Mouse (Mus musculus) left cerebral cortex, postnatal 25 days (tissue): Measurements from ENCODE around the gene Naa80. TPM values are rescaled to one million over a fixed set of nuclear protein-coding genes. Genes with fewer than 3 reads are reported as not detected.

Experiments used
- DNase-seq, 2 experiments: peaks; one replicate each; pipeline ENCODE4 v3.0.0; 2022; ENCODE audit warnings: low spot score in 2 of 2, mixed read lengths in 1 of 2
- intact Hi-C: fragments of 180-260 bp; cut with DNase I; formaldehyde crosslinking; loops from one replicate; pipeline ENCODE4 v1.15.1; 2025
- total RNA-seq, 2 experiments: library from RNA; stranded (reverse); gene quantifications; 2 replicates each; pipeline ENCODE4 v1.2.3; 2021

Naa80 gene
- total RNA-seq, 2 experiments from 2014 or later: 10.8 to 11.3 TPM

DNA sequence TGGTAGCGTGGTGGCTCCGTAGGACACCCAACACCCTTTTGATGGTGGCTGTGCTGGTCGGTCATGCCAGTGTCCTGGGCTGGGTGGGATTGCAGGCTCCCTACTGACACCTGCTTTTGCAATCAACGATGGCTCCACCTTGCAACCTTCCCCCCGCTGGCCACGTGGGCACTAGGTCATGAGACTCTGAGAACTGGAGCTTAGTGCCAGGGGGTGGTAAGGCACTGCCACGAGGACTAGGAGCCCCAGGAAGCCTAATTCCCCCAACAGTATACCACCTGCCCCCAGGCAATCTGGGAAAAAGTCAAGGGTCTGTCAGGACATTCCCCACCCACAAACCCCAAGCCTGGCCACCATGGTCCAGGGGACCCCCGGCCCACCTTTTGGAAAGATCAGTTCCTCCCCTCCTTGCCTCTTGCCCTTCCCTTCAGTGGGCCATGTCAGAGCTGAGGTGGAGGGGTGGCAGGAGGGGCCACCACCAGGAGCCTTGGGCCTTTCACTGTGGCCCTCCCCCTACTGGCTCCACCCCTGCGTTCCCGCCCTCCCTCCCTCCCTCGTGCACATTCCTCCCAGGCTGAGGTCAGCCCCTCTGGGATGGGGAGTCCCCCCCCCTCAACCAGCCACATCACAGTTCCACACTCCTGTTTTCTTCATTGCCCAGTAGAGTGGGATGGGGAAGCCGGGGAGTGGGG, 30.2 kb downstream of the Naa80 start, which contains the start of gene Sema3b:
Gene Sema3b (minus strand): TSS at position 489 of the 692 bp plus-strand sequence.
- no peak for DNase-seq
- intact Hi-C loops: no loop called here

DNA sequence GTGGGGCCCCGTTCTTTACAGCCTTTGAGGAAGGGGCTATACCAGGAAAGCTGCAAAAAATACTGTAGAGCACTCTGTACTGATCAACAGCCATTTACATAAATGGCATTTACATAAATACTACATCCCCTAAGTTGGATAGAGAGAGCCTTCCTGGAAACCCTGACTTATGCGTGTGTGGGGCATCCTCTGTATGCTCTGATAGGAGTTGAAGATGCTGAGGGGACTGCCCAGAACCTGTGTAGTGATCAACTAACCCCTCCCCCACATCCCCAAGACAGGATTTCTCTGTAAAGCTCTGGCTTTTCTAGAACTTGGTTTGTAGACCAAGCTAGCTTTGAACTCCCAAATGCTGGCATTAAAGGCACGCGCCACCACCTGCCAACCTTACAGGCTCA, 30.7 kb downstream of the Naa80 start:
- no peak for DNase-seq
- intact Hi-C loops: no loop called here

DNA sequence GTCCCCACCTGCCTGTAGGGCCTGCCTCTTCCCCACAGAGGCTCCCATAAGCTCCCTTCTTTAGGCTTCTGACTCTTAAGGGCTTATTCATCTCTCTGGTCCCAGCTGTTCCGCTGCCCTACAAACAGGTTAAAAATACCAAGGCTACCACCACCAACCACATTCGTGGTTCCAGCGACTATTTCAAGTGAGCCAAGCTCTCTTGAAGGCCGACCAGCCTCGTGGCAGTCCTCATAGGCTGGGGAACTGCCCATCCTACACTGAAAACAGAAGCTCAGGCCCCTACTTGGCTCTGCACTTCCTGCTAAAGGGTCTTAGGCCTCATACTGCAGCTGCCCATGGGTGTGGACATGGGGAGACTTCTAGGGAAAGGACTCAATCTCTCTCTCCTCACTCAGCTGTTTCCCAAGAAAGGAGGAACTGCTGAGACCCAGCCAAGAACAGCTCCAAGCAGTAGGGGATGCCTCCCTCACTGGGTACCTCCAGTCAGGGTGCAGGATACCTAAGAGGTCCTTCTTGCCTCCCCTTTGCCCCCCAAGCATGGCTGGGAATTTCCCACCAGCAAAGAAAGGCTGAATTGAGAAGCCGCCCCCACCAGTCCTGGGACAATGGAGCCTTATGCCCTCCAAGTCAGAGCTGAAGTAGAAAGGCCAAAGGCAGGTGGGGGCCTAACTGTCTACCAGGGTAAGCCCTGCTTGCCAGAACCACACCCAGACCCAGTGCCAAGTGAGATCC, 32.9 kb downstream of the Naa80 start:
- peak in 1 of 2 experiments; percentile 78 for DNase-seq
- intact Hi-C loops: no loop called here

DNA sequence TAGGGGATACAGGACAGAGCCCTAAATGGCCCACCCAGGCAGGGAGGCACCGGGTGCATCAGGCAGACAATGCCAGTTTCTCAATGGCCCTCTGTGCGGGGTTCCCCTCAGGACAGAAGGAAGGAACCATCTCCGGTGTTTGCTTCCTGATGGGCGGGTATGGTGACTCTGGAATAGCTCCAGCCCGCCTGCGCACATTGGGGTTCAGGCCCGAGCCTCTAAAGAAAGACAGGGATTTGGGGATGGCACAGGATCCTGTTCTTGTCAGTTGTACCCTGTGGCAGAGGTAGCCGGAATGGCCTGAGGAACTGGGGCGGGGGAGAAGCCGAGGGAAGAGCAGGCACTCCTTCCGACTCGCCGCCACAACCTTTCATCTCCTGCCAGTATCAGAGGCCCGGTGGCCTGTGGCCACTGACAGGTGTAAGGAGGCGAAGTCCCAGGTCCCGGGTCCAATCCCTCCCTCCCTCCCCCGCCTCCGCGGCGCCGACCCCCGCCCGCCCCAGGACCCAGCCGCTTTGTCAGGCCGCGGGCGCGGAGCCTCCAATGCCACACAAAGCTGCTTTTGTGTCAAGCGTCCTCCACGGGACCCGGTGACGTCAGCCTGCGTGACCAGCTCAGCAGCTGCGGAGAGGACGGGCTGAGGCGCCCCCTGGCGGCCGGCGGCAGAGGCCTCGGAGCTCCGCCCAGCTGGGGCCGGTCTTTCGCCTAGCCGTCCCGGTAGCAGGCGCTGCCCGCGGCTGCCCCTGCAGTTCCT, 33.7 kb downstream of the Naa80 start:
- DNase-seq: peak; percentile 99
- intact Hi-C loops: no loop called here

DNA sequence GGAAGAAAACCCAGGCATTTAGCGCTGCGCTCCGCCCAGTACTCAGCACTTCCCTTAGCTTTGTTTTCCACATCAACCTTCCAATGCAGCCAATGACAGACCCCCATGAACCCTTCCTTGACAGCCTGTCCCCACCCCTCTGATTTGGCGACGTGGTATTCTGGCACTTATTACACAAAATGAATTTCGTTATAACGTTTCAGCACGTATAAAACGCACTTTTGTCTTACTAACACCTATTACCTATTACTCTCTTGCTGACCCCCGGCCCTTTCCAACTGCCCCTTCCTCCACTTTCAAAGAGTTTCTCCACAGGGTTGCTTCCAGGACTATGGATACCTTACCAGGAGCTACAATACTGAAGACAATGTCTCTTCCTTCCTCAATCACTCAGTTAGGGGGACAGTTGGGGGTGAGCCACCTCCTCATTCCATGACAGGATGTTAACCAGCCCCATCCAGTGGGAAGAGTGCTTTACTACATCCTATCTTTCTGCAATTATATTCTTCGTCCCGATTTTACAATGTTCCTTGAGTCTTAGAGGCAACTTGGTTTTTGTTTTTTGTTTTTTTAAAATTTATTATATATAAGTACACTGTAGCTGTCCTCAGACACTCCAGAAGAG, 34.4 kb downstream of the Naa80 start:
- DNase-seq: no peak
- intact Hi-C loops: no loop called here

DNA sequence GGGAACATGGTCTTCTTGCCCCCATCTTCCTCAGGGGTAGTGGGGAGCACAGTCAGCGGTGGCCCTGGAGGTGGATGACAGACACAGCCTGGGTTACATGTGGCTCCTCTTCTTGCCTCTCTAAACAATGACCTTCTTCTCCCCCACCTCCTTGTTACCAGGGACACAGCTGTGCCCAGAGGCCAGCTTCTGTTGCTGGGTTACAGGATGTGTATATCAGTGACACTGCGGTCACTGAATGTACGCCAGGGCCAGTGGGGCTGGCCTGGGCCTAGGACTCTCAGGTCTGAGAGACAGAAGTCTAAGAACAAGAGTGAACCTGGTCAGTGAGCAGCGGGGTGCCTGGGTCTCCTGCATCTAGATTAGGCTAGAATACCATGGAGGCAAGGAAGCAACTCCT, 36.3 kb downstream of the Naa80 start:
- intact Hi-C loops: no loop called here
- DNase-seq: no peak

DNA sequence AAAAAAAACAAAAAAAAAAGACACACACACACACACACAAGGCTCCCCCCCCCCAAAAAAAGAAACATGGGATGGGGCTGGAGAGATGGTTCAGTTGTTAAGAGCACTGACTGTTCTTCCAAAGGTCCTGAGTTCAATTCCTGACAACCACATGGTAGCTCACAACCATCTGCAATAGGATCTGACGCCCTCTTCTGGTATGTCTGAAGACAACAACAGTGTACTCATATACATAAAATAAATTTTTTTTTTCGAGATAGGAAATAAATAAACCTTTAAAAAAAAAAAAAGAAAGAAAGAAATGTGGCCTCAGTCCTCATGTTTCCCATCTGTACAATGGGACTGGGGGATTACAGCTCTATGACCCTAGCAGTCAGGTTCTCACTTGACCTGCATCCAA, 38.8 kb downstream of the Naa80 start:
- DNase-seq: no peak
- intact Hi-C loops: no loop called here

DNA sequence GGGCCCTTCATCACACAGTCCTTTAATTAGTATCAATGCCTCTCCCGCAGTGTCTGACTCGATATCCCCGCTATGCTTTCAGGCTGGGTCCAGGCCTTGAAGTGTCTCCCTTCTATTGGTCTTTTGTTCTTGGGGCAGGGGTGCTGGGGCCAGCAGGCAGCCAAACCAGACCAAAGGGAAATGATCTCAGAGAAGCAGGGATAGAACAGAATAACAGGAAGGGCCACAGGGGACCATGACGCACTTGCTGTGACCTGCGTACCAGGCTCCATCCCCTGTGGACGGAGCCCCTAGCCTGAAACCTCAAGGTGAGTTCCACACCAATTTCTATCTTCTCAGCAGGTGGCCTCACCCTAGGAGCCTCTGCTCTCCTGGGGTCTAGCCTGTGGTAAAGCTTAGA, 39.4 kb downstream of the Naa80 start:
- intact Hi-C loops: no loop called here
- no peak for DNase-seq

DNA sequence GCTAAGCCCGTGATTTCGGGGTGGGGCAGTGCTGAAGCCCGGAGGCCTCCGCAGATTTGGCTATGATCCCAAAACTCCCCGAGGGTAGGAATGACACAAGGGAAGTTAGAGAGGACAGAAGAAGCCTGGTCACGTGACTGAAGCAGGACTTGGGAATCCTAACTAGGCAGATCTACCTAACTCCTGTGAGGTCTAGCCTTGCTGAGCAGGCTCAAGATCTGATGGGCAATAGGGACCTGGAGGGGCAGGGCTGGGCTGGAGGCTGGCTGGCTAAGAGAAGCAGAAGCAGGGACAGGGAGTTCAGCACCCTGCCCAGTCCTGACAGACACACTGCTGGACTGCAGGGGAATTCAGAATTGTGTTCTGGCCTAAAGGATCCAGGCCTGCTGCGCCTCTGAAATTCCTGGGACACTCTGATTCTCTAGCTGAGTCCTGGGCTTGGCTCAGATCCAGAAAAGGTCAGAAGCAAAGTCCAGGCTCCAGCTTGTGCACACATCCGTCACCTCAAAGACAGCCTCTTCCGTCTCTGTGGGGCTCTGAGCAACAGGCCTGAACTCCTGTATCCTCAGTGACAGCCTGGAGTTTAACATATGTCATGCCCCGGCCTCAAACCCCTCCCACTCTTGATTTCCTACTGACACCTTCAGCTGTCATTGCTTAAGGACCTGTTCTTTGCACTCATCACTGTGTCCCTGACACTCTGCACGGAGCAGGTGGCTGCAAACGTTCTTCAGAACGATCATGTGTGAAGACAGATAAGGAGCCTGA, 40.3 kb downstream of the Naa80 start:
- no peak for DNase-seq
- intact Hi-C loops: no loop called here

DNA sequence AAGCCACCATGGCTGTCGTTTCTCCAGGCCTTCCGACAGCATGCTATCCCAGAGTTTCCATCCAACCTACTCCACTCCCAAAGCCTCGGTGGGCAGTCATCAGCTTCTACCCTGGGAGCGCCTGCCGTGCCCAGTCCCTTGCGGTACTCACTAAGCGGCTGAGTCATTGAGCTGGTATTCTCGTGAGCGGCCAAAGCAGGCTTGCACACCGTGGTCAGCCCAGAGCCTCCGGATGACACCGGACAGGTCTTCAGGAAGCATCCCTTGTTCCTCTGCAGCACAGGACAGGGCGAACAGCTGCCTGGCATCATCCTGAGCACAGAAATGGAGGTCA, 40.8 kb downstream of the Naa80 start:
- intact Hi-C loops: no loop called here
- DNase-seq: no peak

DNA sequence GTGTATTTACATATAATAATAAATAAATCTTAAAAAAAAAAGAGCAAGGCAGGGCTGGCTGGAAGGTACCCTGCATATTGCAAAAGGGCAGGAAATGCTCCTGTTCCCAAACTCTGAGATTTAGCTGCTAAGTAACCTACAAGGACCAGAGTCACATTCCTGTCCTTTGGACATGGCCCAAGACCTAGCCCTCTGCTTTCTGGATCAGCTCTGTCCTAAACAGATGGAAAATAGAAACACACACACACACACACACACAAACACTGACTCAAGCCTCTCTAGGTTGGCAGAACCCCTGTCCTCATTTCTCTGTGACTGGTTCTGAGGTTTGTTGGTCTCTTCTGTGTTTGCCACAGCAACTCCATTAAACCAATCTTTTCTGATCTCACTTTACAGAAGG, 42.3 kb downstream of the Naa80 start:
- intact Hi-C loops: no loop called here
- DNase-seq: no peak

DNA sequence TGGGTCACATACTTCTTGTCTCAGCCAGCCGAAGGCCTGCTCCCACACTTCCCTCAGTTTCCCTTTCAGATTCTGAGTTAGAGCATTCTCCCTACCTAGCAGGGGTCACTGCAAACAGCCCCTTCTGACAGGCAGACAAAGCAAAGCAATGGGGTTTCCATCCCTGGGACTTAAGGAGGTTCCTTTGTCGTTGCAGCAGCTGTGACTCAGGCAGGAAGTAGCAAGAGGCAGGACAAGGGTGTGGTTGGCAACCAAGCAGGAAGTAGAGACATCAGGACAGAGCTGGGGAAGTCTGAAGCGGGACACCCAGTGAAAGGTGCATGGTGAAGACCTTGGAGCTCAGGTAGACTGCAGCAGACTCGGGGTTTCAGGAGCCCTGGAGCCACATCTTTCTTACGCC, 45.9 kb downstream of the Naa80 start:
- intact Hi-C loops: no loop called here
- no peak for DNase-seq

DNA sequence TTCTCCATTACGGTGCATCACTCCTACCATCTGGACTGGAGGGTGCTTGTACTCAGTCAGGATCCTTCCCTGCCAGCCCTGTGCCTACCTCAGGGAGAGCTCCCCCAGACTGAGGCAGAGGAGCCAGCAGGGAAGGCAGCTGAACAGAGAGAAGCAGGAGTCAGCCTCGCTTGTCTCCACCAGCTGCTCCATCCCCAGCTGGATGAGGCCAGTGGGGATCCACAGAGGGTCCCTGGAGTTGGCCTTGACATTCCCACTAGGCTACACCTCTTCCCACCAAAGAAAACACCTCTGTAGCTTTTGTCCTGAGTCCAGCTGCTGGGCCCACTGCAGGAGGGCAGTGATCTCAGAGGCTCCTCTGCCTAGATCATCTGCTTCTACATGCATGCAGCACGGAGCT, 46.3 kb downstream of the Naa80 start:
- DNase-seq: no peak
- intact Hi-C loops: no loop called here

DNA sequence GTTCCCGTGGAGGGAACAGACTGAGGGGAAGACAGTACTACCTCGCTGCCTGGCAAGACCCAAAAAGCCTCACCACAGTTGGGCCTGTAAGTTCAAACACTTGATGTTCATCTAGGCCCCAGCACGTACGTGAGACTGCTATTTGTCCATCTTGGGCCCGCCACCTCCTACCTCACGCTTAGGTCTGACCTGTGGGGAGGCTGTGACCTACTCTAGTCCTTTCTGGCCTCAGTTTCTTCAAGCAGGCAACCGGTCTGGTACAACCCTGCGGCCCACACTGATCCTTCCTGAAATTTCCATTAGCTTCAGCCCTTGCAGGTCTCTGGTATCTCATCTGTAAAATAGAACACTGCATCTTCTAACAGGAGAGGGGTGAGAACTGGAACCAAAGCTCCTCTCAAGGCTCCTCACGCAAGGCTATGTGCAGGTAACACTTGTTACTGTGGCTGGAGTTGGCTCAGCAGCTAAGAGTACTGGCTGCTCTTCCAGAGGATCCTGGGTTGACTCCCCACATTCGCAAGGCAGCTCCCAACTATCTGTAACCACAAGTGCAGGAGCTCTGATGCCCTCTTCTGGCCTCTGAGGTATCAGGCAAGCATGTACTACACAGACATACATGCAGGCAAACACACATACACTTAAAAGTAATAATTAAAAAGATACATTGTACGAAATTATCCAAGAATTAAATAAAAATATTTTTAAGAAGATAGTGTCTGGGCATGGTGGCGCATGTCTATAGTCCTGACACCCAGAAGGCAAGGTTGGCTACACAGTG, 46.9 kb downstream of the Naa80 start:
- no peak for DNase-seq
- intact Hi-C loops: loop anchor here (1.0 kb wide), 1 partner anchor 19 kb away; no protein-coding TSS in a partner anchor

DNA sequence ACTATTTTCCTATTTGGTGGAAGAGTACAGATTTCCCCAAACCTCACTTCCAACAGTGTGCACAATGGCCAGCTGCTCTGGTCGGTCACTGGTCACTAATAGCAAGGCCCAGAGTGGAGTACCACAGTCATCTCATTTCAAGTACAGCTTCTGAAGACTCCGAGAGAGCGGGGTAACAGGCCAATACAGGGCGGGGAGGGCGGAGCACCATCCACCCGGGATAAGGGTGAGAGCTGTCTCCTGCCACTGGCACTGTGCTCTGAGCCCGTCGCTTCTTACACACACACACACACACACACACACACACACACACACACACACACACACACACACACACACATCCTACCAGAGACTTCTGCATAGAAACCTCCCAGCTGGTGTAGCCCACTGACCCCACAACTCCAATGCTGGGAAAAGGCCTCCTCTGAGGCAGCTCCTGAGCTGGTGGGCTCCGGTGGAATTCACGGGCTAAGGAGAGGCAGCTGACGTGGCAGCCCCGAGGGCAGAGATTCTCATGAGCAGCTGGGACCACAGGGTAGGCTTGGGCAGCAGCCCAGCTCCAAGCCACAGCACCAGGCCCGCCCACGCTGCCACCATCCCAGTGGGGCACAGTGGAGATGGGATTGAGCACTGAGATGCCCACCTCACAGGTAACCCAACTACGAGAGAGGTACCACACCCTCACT, 47.6 kb downstream of the Naa80 start:
- DNase-seq: no peak
- intact Hi-C loops: loop anchor here (1.0 kb wide), 1 partner anchor 18 kb away; no protein-coding TSS in a partner anchor

DNA sequence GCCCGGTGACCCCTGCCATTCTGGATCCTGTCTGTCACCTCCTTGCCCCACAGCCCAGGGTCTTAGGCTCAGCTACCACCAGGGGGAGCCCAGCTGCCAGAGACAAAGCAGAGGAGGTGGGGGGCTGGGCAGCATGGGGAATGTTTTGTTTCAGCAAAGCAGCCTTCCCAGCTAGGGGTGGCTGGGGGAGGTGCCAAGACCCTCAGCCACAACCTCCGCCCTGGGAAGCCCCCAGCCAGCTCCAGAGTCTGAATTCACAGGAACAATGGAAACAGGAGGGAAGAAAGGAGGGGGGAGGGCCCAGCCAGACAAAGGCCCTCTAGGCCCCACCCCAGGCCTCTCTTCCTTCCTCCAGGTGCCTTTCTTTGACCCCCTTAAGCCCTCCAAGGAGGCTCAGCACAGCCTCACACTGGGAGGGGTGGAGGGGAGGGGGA, 48.2 kb downstream of the Naa80 start:
- DNase-seq: peak; percentile 67 to 74
- intact Hi-C loops: loop anchor here (1.0 kb wide), 1 partner anchor 17 kb away; no protein-coding TSS in a partner anchor

DNA sequence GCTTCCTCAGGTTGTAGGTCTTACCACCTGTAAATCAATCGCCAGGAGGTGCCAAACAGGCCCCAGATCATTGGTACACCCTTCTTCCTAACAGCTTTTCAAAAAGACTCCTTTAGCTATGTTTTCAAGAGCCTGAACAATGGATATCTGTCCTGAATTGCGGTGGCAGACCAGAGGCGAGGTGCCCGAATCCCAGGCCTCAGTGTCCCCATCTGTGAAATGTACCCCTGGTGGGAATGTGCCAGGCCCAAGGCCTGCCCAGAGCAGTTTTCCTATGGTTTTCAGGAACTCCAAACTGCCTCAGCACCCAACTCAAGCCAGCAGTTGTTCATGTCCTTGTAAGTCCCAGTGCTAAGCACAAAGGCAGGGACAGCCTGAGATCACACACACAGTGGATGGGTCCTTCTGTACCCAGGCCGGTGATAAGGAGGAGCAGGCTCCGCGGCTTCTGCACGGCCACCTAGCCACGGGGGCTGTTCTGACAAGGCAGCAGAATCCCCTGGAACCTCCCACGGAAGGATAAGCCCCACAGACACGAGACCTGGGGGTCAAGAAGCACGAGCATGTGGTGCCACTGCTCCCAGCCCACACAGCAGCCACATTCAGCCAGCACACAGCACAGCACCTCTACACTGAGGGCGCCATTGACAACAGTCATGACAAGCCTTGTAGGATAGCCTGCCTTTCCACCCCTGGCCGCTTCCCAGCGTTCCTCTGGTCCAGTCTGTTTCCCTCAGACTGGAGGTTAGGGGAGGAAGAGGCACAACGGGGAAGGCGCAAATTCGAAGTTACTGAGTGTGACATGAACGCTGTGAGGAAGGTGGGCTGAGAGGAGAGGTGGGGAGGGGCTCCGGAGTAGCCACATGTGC, 48.9 kb downstream of the Naa80 start:
- intact Hi-C loops: no loop called here
- no peak for DNase-seq
